Mouse (Mus musculus) cerebellum, postnatal 25 days (tissue): ENCODE measurements around the gene Fam216a.
"Not testable (repeated sequence)": the region's sequence is repeated elsewhere in the genome, so short reads cannot be mapped to it uniquely, and the experiment has no call there.

ENCODE experiments used
- DNase-seq, 2 experiments: peaks; one replicate each; pipeline ENCODE4 v3.0.0; 2021; ENCODE audit warnings: mixed read lengths in 2 of 2

The Fam216a gene

DNA sequence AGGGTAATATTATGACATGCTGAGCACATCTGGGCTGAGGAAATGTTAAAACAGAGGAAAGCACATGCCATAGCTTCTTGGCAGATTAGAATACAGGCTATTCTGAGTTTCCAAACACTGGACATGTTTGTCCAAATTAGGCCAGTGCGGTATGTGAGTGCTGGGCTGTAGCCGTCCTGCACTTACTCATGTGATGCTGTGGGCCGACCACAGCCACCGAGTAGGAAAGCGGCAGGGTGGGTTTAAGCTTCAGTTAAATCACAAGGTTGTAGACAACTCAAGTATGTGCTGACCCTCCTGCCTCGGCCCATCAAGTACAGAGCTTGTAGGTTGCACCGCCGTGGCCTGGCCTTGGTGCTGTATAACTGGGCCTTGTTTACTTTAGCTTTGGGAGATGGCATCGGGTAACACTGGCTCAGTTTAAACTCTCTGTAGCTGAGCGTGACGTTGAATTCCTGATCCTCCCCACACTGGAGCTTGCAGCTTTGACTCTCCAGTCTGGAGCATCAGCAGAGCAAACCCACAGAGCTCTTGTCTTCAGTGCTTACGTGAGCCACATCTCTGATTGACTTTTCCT is 51.9 kb downstream of the Fam216a start:
- DNase-seq, result no peak

DNA sequence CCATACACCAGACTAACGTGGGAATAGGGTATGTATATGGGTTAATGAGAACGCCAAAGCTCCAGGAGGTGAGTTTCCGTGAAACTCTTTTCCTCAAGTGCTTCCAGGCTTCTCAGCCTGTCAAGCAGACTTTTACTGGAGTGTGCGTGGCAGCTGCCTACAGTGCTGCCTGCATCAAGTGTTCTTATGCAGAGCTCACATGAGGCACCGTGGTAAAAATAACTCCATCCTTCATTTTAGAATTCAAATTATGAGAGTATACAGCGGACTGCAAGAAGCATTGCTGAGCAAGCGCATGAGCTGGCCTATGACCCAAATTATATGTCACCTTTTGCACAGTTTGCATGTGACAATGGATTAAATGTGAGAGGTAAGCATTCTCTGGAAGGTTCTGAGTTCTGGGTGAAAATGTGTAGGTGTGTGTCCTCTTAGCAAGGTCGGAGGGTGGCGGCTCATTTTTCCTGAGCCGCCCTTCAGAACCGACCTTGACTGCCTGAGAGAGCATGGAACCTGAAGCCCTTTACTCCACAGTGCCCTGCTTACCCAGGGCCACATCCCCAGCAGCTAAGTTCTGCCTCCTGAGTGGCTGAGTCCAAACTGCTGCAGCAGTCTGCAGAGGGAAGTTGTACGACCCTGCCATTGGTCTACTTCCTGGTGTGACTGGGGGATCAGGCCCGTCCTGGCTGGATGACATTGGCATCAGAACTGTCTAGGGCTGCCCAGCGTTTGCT is 52.5 kb downstream of the Fam216a start:
- DNase-seq, result no peak

DNA sequence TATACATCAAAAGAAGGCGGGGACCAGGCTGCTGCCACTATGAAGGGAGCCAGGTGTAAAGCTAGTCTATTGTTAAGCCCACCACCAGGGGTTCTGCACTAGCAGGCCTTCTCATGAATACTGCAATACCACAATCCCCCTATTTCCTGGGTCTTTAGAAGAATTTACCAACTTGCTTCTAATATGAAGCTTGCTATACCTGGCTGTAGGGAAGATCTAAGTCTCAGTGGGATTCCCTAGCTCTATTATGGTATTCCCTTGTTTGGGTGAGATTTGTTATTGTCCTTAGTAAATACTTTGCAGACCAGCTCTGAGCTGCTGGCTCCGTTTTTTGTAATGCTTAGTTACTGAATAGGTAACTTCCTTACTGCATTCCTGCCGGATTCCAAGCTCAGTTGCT is 53.2 kb downstream of the Fam216a start:
- DNase-seq, result not testable (repeated sequence)

DNA sequence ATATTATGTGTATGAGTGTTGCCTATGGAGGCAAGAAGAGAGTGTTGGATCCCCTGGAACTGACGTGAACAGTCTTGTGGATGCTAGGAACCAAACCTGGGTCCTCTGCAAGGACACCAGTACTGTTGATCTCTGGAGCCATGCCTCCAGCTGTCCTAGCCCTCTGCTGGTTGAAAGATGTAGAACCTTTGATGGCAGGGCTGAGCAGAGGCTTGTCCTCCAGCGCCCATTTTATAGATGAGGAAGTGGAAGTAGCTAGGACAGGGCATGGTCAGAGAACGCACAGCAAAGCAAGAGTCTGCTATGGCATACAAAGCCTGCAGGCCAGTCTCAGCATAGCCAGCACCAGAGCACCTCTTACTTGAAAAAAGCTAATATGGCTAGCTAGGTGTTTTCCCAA is 54.1 kb downstream of the Fam216a start:
- DNase-seq, result peak in 1 of 2 experiments; percentile 32

DNA sequence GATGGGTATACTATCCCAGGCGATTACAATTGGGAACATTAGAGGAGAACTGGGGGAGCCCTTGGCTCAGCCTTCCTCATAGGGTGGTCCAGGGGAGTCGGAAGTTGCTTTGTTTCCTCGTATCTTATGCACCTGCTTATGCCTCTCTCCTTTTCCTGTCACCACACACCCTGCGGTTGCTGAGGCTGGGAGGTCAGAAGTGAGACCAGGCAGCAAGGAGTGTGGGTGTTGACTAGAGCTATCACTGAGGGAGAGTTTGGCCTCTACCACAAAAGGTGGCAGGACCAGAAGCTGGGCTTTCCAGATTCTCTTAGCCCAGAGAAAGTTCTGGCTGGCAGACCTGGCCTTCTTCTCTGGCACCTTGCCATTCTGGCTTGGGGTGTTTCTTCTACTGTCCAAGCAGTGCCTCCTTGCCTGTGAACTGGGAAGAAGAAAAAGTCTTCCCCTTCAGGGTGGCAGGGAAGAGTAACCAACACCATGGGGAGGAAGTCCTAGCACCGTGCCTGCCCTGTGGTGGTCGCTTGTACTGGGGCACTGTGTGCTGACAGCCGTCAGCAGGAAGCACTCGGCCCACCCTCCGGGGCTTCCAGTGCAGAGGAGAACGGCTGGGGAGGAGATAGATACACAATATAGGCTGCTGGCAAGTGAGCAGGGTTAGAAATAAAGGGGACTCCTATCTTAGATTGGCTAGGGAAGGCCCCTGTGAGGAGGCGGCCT is 54.7 kb downstream of the Fam216a start:
- peak; percentile 58 to 71 for DNase-seq

DNA sequence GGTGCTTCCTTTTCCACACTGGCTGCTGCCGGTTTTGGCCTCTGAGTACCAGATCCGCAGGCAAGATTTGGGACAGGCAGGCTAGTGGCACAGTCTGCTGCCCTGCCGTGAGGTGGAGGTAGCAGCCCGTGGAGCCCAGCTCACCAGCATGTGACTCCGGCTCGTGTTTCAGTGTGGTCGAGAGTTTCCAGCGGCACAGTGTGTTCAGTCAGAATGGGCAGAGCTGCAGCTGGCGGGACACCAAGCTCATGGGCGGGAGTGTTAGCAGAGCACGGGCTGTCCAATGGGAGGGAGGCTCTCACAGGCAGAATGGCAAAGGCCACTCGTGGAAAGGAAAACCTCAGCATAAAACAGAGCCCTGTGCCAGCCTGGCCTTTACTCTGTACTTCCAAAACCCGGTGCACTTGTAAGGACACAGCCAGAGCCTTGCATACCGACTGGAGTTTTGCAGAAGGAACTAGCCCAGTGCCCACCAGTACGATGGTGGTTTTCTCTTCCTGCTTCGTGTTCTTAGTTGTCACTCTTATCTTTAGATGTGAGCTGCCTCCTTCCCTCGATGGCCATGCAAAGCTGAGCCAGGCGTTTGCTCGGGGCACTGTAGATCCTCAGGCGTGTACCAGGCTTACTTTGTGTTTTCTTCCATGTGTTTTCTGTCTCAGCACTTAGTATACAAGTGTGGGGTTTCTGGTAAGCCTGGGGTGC is 57.0 kb downstream of the Fam216a start:
- DNase-seq, result peak; percentile 93
